ENCODE assay signal across 39 mouse cellular contexts in the genomic region with DNA sequence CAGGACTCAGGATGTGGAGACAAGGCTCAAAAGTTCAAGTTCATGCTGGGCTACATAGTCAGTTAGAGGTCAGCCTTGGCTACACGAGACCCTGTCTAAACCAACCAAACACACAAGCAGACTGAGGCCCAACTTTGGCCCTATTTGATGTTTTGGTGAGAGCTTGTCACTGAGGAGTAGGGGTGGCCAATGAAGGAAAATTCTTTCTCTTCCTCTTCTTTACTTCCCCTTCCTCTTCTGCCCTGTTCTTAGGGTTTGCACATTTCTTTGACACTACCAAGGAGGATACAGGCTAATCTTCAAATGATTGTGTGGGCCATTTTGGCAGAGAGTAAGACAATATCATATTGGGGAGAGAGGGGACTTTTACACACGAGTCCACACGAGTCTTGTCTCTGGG. TPM values are rescaled to one million over a fixed set of nuclear protein-coding genes. Genes with fewer than 3 reads are reported as not detected.
DNase-seq lines count a peak whose midpoint lies in the region; ATAC-seq and TF ChIP-seq lines count a peak whose summit lies in the region.
"Had no signal": no experiment of that assay in that cellular context is flagged by ENCODE, and none has a peak within 500 bp of the region (broad histone marks: within the 10 kb centered on the region; RNA-seq: fewer than 3 reads in every experiment).

No protein-coding gene starts in this region.

- no peak overlapping the region for H3K4me3 ChIP-seq in layer of hippocampus, adult 2 months
- no peak overlapping the region for H3K4me3 ChIP-seq in hindbrain, embryonic 11.5 days (ENCODE audit: low read depth, low read length)
- H3K4me3 ChIP-seq: forebrain, embryonic 13.5 days; heart, embryonic 10.5 days; heart, embryonic 15.5 days; limb, embryonic 13.5 days; liver, embryonic 12.5 days; midbrain, embryonic 10.5 days; neural tube, embryonic 13.5 days had no signal

- no peaks in the 10 kb centered on the region for H3K9me3 ChIP-seq in hindbrain, embryonic 11.5 days (ENCODE audit: control insufficient read depth, low read length)
- H3K9me3 ChIP-seq: heart, embryonic 10.5 days; heart, embryonic 15.5 days; limb, embryonic 13.5 days; liver, embryonic 12.5 days; midbrain, embryonic 10.5 days; neural tube, embryonic 13.5 days had no signal

- no peak overlapping the region for H3K4me2 ChIP-seq in hindbrain, embryonic 11.5 days (replicated peaks; ENCODE audit: low read depth, low read length)
- H3K4me2 ChIP-seq: forebrain, embryonic 13.5 days; heart, embryonic 15.5 days; hindbrain, embryonic 14.5 days; limb, embryonic 13.5 days; liver, embryonic 12.5 days; neural tube, embryonic 13.5 days had no signal

- H3K9ac ChIP-seq in hindbrain, embryonic 11.5 days (ENCODE audit: low read depth, low read length): no peak overlapping the region
- H3K9ac ChIP-seq: forebrain, embryonic 13.5 days; heart, embryonic 15.5 days; hindbrain, embryonic 14.5 days; limb, embryonic 13.5 days; liver, embryonic 12.5 days; liver, postnatal 0 days; neural tube, embryonic 13.5 days had no signal

- no peak for DNase-seq in layer of hippocampus, adult 2 months (ENCODE audit: low spot score in 2 of 2)
- no peak for DNase-seq in layer of hippocampus, postnatal 36 days
- DNase-seq in adipocyte (ENCODE audit: low spot score): peak; percentile 50
- no peak for DNase-seq in kidney, postnatal 4 days
- DNase-seq in hindbrain, embryonic 11.5 days (ENCODE audit: low spot score): no peak
- no peak for DNase-seq in layer of hippocampus, adult 9-11 months
- DNase-seq: adrenal gland, postnatal 10 days; cerebellum, adult 2 months; cerebellum, postnatal 14 days; gastrocnemius, postnatal 36 days; heart, postnatal 36 days; kidney, adult 9 months; kidney, postnatal 10 days; liver, postnatal 0 days; lung, postnatal 4 days; spleen, adult 18-20 months; thymus, postnatal 4 days had no signal

- ATAC-seq in granulocyte monocyte progenitor cell, adult 5-6 weeks (replicated peaks; ENCODE audit: poor library complexity, severe bottlenecking): peak; percentile 84
- ATAC-seq in neutrophil, adult 5-6 weeks (ENCODE audit: extremely low read depth, insufficient number of reproducible peaks, low FRiP score, poor library complexity, severe bottlenecking): peak; percentile 51; the same call in 1 of the 2 replicates
- ATAC-seq in hindbrain, embryonic 11.5 days (ENCODE audit: low FRiP score): no peak
- ATAC-seq: forebrain, embryonic 13.5 days; intestine, postnatal 0 days; liver, embryonic 12.5 days; liver, postnatal 0 days; midbrain, embryonic 16.5 days had no signal

- peak overlapping the region; percentile 28; the same call in 1 of the 2 replicates for H3K27ac ChIP-seq in layer of hippocampus, adult 2 months
- H3K27ac ChIP-seq in hindbrain, embryonic 11.5 days (ENCODE audit: low read depth, low read length): no peak overlapping the region
- H3K27ac ChIP-seq: forebrain, embryonic 13.5 days; heart, embryonic 10.5 days; heart, embryonic 15.5 days; hindbrain, embryonic 14.5 days; limb, embryonic 13.5 days; liver, embryonic 12.5 days; midbrain, embryonic 10.5 days; neural tube, embryonic 13.5 days; stomach, postnatal 0 days had no signal

- H3K36me3 ChIP-seq in hindbrain, embryonic 11.5 days (ENCODE audit: control insufficient read depth, insufficient read depth, low read length): 0 out of 2 replicates have a peak, but pooled peaks cover 1% of the 10 kb centered on the region

- no peaks in the 10 kb centered on the region for H3K27me3 ChIP-seq in hindbrain, embryonic 11.5 days (ENCODE audit: control insufficient read depth, insufficient read depth, low read length)
- H3K27me3 ChIP-seq: CH12.LX; forebrain, embryonic 13.5 days; heart, embryonic 15.5 days; limb, embryonic 13.5 days; liver, embryonic 12.5 days; neural tube, embryonic 13.5 days had no signal

- H3K4me1 ChIP-seq in hindbrain, embryonic 11.5 days (replicated peaks; ENCODE audit: control insufficient read depth, insufficient read depth, low read length): no peaks in the 10 kb centered on the region
- H3K4me1 ChIP-seq: forebrain, embryonic 13.5 days; limb, embryonic 13.5 days; neural tube, embryonic 13.5 days had no signal

- 89% methylated on average over 3 of the region's 3 CpGs for whole genome bisulfite sequencing in hindbrain, embryonic 11.5 days

- TF ChIP-seq CTCF in layer of hippocampus, adult 2 months (conservative IDR thresholded peaks at IDR 0.05): no peak

RNA-seq across cellular contexts. Expression of gene Teddm2, which starts 13.8 kb away (rescaled TPM):
- total RNA-seq in layer of hippocampus, adult 2 months (2021): 1 to 10 TPM; 2.2 to 2.4 TPM
- 1 to 10 TPM; 2.2 to 2.8 TPM for total RNA-seq in layer of hippocampus, postnatal 36 days (2021)
- 0.11 TPM in 1 of 2 replicates, not detected in the other for total RNA-seq in granulocyte monocyte progenitor cell, adult 5-6 weeks (2014; fragmentation: Nextera tagmentation)
- not detected in 2 replicates for total RNA-seq in granulocyte monocyte progenitor cell, adult 5-6 weeks (2017)
- 1.1 and 1.5 TPM in 2 replicates for total RNA-seq in neutrophil, adult 5-6 weeks (2017)
- polyA plus RNA-seq in hindbrain, embryonic 11.5 days (2014; fragmentation: Nextera tagmentation; extraction: Ambion mirVana): 0.49 and 0.51 TPM in 2 replicates

RNA-seq across cellular contexts. Expression of gene Glul, which starts 14.1 kb away (rescaled TPM):
- total RNA-seq in layer of hippocampus, adult 2 months (2021): 1,000 to 10,000 TPM; 1,778 to 1,824 TPM
- total RNA-seq in layer of hippocampus, postnatal 36 days (2021): 1,000 to 10,000 TPM; 1,756 to 1,813 TPM
- total RNA-seq in granulocyte monocyte progenitor cell, adult 5-6 weeks (2014; fragmentation: Nextera tagmentation): 60.4 and 67.3 TPM in 2 replicates
- 50.7 and 59.0 TPM in 2 replicates for total RNA-seq in granulocyte monocyte progenitor cell, adult 5-6 weeks (2017)
- total RNA-seq in neutrophil, adult 5-6 weeks (2017): 77.4 and 82.9 TPM in 2 replicates
- polyA plus RNA-seq in hindbrain, embryonic 11.5 days (2014; fragmentation: Nextera tagmentation; extraction: Ambion mirVana): 130 and 143 TPM in 2 replicates

RNA-seq across cellular contexts. Expression of gene Teddm1a, which starts 22.3 kb away (rescaled TPM):
- total RNA-seq in layer of hippocampus, adult 2 months (2021): not detected
- total RNA-seq in layer of hippocampus, postnatal 36 days (2021): not detected
- not detected in 2 replicates for total RNA-seq in granulocyte monocyte progenitor cell, adult 5-6 weeks (2014; fragmentation: Nextera tagmentation)
- total RNA-seq in granulocyte monocyte progenitor cell, adult 5-6 weeks (2017): not detected in 2 replicates
- total RNA-seq in neutrophil, adult 5-6 weeks (2017): not detected in 2 replicates
- 0.15 TPM in 1 of 2 replicates, not detected in the other for polyA plus RNA-seq in hindbrain, embryonic 11.5 days (2014; fragmentation: Nextera tagmentation; extraction: Ambion mirVana)
- total RNA-seq: adrenal gland, postnatal 10 days; CH12.LX; ES-E14; gastrocnemius, postnatal 36 days; heart, postnatal 36 days; layer of hippocampus, postnatal 14 days; left cerebral cortex, adult 8-10 months; left cerebral cortex, postnatal 36 days had no signal
- polyA plus RNA-seq: C2C12; cerebellum, adult 2 months; embryonic facial prominence, embryonic 11.5 days; forebrain, embryonic 13.5 days; heart, embryonic 10.5 days; heart, embryonic 15.5 days; hindbrain, embryonic 14.5 days; intestine, postnatal 0 days; liver, embryonic 12.5 days; liver, postnatal 0 days; lung, embryonic 16.5 days; midbrain, embryonic 10.5 days; midbrain, embryonic 16.5 days; neural tube, embryonic 13.5 days; stomach, postnatal 0 days; thymus, postnatal 0 days had no signal

RNA-seq across cellular contexts. Expression of gene Teddm1b, which starts 39.7 kb away (rescaled TPM):
- total RNA-seq in layer of hippocampus, adult 2 months (2021): not detected
- total RNA-seq in layer of hippocampus, postnatal 36 days (2021): under 1 TPM in 1 of 2 experiments, not detected in 1; 0.20 TPM
- total RNA-seq in granulocyte monocyte progenitor cell, adult 5-6 weeks (2014; fragmentation: Nextera tagmentation): not detected in 2 replicates
- total RNA-seq in granulocyte monocyte progenitor cell, adult 5-6 weeks (2017): not detected in 2 replicates
- 0.25 TPM in 1 of 2 replicates, not detected in the other for total RNA-seq in neutrophil, adult 5-6 weeks (2017)
- polyA plus RNA-seq in hindbrain, embryonic 11.5 days (2014; fragmentation: Nextera tagmentation; extraction: Ambion mirVana): 0.31 and 0.33 TPM in 2 replicates
- total RNA-seq: adrenal gland, postnatal 10 days; CH12.LX; gastrocnemius, postnatal 36 days; heart, postnatal 36 days; layer of hippocampus, postnatal 14 days; left cerebral cortex, adult 8-10 months; left cerebral cortex, postnatal 36 days had no signal
- polyA plus RNA-seq: cerebellum, adult 2 months; intestine, postnatal 0 days had no signal

Comparison
In these comparisons a context has a peak if more than half of its experiments do, and no peak if none do; other contexts are left out.
1. RNA of gene Glul, which starts 14.1 kb away (total RNA-seq): 1,778 to 1,824 TPM in layer of hippocampus, adult 2 months and 1,756 to 1,813 TPM in layer of hippocampus, postnatal 36 days; 77.4 to 82.9 TPM in neutrophil, adult 5-6 weeks and 50.7 to 67.3 TPM in granulocyte monocyte progenitor cell, adult 5-6 weeks; every median in the first group is over 10 times any median in the second.